Mouse (Mus musculus) brain, embryonic 14.5 days (tissue): ENCODE results near the gene Ascl3.

Experiments
- CTCF ChIP-seq: fragments of 200-500 bp; IDR thresholded peaks from 2 replicates; pipeline ENCODE4 v1.5.1; 2012; ENCODE audit warnings: inconsistent platforms, mild to moderate bottlenecking, moderate library complexity, borderline replicate concordance; ENCODE audit not compliant: insufficient read depth, insufficient read length; ENCODE audit errors: extremely low read depth
- POLR2A ChIP-seq: fragments of 200-500 bp; IDR thresholded peaks from 2 replicates; pipeline ENCODE4 v1.6.1; 2012; ENCODE audit warnings: mild to moderate bottlenecking, inconsistent platforms, borderline replicate concordance; ENCODE audit not compliant: poor library complexity, insufficient read depth, insufficient read length, severe bottlenecking; ENCODE audit errors: extremely low read depth

GRCm38 (mm10) chr7:109756291-109756690, 24.8 kb upstream of the Ascl3 start:
- TF ChIP-seq POLR2A: no peak
- TF ChIP-seq CTCF: no peak
